Mouse (Mus musculus) spleen, postnatal 4 days (tissue): Measurements from ENCODE around the gene Scgn.

ENCODE experiments used
- DNase-seq, 2 experiments: peaks; one replicate each; pipeline ENCODE4 v3.0.0; 2022; ENCODE audit warnings: low spot score in 2 of 2

Scgn gene

GRCm38 (mm10) chr13:23990928-23991327 is at the start of gene Scgn:
Gene Scgn (minus strand): TSS chr13:23991214.
- peak; percentile 25 to 78 for DNase-seq

GRCm38 (mm10) chr13:24040221-24040620 is 49.2 kb upstream of the Scgn start:
- DNase-seq: no peak

GRCm38 (mm10) chr13:24037502-24037901 is 46.5 kb upstream of the Scgn start:
- no peak for DNase-seq

- no peak for DNase-seq
Measured at GRCm38 (mm10) chr13:24036150-24036549, 45.1 kb upstream of the Scgn start.

- DNase-seq: no peak
Measured at GRCm38 (mm10) chr13:24027191-24028170, 36.5 kb upstream of the Scgn start.

GRCm38 (mm10) chr13:24018515-24018914 is 27.5 kb upstream of the Scgn start:
- no peak for DNase-seq

GRCm38 (mm10) chr13:24005528-24005927 is 14.5 kb upstream of the Scgn start:
- no peak for DNase-seq

GRCm38 (mm10) chr13:24001797-24002196 is 10.8 kb upstream of the Scgn start:
- no peak for DNase-seq

- DNase-seq: no peak
Measured at GRCm38 (mm10) chr13:24001081-24001480, 10.1 kb upstream of the Scgn start.

- no peak for DNase-seq
Measured at GRCm38 (mm10) chr13:23998826-23999225, 7.8 kb upstream of the Scgn start.

GRCm38 (mm10) chr13:23994756-23995155 is 3.7 kb upstream of the Scgn start:
- DNase-seq: no peak

GRCm38 (mm10) chr13:23994024-23994423 is 3.0 kb upstream of the Scgn start:
- DNase-seq: no peak

GRCm38 (mm10) chr13:23990451-23990850 is 563 bp downstream of the Scgn start:
- no peak for DNase-seq

- no peak for DNase-seq
Measured at GRCm38 (mm10) chr13:23985130-23985529, 5.9 kb downstream of the Scgn start.

- DNase-seq: no peak
Measured at GRCm38 (mm10) chr13:23972271-23972670, 18.7 kb downstream of the Scgn start.

- no peak for DNase-seq
Measured at GRCm38 (mm10) chr13:23971870-23972269, 19.1 kb downstream of the Scgn start.

GRCm38 (mm10) chr13:23964909-23965308 is 26.1 kb downstream of the Scgn start:
- DNase-seq: no peak

- no peak for DNase-seq
Measured at GRCm38 (mm10) chr13:23959776-23960175, 31.2 kb downstream of the Scgn start.

- peak; percentile 16 to 64 for DNase-seq
Measured at GRCm38 (mm10) chr13:23950928-23951327, 40.1 kb downstream of the Scgn start.

- no peak for DNase-seq
Measured at GRCm38 (mm10) chr13:23949484-23950246, 41.3 kb downstream of the Scgn start.

- no peak for DNase-seq
Measured at GRCm38 (mm10) chr13:23946254-23946653, 44.8 kb downstream of the Scgn start.

- no peak for DNase-seq
Measured at GRCm38 (mm10) chr13:23942861-23943260, 48.2 kb downstream of the Scgn start.

GRCm38 (mm10) chr13:23940291-23940690 is 50.7 kb downstream of the Scgn start:
- DNase-seq: no peak
